Mouse (Mus musculus): ENCODE data around the gene Polr3a.

Polr3a gene

GRCm38 (mm10) chr14:24486773-24487227 lies at the start of gene Polr3a, which contains the start of gene Rps24:
Polr3a (minus strand) TSS chr14:24487058.
Rps24 (plus strand) TSS chr14:24487125.
- peak; percentile 91 for DNase-seq (ENCODE audit: low spot score)

DNA sequence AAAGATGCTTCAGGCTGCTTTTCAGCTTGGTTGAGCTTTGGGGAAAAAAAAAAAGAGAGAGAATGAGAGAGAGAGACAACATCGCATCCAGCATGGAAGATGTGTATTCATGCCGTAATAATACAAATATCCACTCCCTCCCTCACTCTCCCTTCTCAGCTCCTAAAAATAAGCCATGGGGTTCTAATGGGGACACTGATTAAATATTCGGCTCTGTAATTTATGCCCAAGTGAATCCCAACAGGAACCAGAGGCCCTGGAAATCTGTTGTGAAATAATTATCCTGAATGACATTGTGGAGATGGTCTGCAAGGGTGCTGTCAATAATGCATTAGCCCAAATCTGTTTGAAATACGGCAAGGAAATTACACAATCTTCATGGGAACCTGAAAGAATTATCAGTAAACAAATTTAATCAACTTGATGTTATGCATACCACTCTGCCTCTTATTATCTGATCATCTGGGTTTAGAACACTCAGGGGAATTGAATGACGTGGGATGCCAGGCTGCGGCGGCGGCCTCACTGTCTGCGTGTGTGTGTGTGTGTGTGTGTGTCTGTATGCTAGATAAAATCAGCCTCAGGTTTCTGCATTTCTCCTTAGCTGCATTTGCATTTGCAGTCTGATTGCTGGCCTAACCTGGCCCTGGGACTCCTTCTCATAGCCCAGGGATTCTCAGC lies 48.1 kb upstream of the Polr3a start:
- DNase-seq (ENCODE audit: low spot score), result no peak

DNA sequence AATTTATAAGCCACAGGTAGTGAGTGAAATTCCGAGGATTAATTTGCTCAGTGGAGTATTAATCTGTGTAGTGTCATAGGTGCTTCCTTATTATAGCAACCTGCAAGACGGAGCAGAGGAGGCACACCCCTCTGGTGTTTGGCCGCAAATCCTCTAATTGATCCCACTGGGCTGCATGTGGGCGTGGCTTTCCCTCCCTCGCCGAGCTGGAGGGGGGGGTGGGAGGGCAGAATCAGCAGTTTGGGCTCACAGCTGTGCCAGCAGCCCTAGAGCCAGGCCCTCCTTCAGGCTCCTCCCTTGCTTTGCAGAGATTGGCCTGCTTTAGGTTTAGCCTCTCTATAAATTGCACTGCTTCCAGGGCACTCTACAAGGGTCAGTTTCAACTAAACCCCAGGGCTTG lies 43.4 kb upstream of the Polr3a start:
- DNase-seq (ENCODE audit: low spot score), result no peak

- DNase-seq (ENCODE audit: low spot score), result no peak
Measured at GRCm38 (mm10) chr14:24526440-24526839, 39.6 kb upstream of the Polr3a start.

DNA sequence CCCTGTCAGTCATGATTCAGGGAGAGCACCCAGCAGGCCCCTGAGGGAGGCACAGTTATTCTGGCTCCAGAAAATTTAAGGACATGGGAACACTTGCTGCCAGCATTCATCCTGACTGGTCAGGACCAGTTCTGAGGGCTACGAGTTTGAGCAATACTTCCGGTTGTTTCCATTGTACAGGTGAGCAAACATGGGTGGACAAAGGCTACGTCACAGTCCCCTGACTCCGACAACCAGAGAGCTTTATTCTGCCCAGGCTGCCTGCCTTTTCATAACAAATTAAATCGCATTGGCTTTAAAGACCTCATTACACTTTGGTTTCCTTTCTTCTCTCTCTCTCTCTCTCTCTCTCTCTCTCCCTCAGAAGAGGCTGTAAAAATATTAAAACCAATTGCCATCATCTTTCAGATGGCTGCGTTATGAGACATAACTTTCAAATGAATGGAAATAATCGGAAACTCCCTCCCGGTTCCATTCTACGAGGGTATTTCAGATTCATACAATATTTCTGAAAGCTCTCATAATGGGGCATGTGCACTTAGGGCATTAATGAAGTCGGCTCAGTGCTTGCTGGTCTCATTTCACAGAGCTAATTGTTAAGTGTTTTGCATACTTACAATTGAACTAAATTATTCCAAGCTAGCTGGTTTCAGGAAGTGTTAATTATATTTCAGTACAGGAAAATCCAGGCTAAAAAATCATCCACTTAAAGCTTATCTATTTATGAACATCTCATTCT lies 39.0 kb upstream of the Polr3a start:
- no peak for DNase-seq (ENCODE audit: low spot score)

GRCm38 (mm10) chr14:24525137-24525536 lies 38.3 kb upstream of the Polr3a start:
- no peak for DNase-seq (ENCODE audit: low spot score)

- DNase-seq (ENCODE audit: low spot score), result no peak
Measured at GRCm38 (mm10) chr14:24521597-24521996, 34.7 kb upstream of the Polr3a start.

DNA sequence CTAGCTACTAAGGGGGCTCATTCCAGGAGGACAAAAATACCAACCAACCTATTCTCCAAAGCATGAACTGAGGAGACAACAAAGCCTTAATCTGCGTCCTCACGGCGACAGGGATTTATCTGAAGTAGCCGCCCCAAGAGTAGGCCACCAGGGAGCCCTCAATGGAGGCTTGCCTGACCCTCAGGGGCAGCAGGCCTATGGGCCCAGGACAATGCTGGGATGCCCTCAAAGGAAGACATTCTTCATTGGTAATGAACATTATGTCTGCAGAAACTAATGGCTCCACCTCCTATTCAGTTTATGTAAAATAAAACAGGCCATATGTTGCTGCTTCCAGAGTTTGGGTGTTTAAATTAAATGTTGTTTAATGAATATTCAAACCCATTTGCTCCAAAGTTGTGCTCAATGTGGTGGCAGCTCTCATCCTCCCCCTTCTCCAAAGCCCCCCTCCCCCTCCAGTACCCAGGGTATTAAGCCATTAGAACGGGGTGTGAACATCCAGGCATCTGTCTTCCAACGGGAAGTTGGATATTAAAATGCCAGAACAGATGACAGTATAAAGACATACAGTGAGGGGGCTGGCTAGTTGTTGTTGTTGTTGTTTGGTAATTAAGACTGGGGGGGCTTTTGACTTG lies 25.8 kb upstream of the Polr3a start:
- no peak for DNase-seq (ENCODE audit: low spot score)

DNA sequence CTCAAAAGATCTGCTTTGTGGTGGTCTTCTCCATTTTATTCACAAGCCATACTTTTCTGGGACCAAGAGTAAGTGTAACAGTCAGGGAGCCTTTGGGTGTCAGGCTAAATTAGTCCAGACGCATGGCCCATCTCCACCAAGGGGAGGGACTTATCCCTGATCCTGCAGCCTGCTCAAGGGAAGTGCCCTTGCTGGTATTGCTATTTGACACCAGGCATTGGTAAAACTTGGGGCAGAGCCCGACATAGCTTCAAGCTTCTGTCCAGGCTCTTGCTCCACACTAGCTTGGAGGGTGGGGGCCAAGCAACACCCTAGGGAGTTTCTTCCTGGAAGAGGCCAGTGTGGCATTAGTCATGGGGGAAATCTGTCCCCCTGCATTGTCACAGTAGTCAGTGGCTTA lies 23.8 kb upstream of the Polr3a start:
- no peak for DNase-seq (ENCODE audit: low spot score)

GRCm38 (mm10) chr14:24510218-24510617 lies 23.4 kb upstream of the Polr3a start:
- no peak for DNase-seq (ENCODE audit: low spot score)

GRCm38 (mm10) chr14:24509557-24509956 lies 22.7 kb upstream of the Polr3a start:
- DNase-seq (ENCODE audit: low spot score), result no peak

DNA sequence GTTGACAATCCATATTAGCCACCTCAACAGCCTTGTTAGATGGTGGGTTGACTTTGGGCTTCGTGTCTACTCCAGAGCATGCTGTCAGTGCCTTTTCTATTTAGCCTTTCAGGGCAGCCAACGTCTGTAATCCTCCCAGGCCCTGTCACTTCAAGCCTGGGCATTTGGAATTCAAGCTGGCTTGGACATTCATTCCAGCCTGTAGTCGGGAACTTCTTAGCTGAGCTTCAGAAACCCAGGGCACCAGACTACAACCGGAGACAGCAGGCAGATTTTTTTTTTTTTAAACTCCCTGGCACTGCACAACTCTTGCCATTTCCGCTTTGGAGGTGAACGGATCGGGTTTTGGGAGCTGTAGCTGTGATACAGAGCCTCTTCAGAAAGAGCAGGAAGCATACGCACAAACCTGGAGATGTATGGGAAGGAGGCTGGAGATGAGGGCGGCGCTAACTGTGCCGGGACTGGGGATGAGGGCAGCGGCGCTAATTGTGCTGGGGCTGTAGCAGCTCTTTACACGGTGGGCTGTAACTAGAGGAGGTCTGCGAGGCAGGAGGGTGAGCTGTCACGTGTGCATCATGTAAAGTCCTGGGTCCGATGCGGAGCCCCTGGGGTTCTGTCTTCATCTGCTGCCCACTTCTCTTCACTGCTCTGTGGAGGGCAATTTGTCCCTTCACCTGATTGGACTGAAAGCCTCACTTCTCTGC lies 21.4 kb upstream of the Polr3a start:
- no peak for DNase-seq (ENCODE audit: low spot score)

GRCm38 (mm10) chr14:24507452-24508069 lies 20.7 kb upstream of the Polr3a start:
- DNase-seq (ENCODE audit: low spot score), result no peak

DNA sequence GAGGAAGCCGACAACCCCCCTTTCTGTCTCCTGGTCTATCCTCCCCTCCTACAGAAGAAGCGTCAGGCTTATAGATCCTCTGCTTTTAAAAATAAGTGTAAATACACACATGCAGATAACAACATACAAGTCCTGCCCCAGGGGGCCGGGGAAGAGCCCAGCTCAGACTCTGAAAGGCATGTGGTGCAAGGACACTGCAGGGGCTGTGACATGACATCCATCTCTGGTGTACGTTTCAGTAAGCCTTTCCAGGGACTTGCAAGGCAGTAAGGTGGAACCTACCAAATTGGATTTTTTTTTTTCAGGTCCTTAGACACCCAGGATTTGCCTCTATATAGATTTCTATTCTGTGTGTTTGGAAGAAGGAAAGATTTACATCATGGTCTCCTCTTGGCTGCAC lies 14.4 kb upstream of the Polr3a start:
- DNase-seq (ENCODE audit: low spot score), result no peak

DNA sequence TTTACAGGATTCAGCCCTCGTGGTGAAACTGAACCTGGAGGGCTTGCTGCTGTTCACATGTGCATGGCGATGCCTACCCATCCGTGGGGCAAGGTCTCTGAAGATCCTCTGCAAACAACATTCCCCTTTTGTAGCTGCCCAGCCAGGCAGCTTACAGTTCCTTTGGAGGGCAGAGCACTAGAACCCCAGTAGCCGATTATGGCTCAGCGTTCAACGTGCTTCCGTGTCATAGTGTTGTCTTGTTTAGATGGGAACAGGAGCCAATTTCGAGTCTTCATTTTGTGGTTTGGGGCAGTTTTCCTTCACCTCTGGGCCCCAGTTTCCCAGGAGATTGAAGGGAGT lies 14.0 kb upstream of the Polr3a start:
- DNase-seq (ENCODE audit: low spot score), result no peak

DNA sequence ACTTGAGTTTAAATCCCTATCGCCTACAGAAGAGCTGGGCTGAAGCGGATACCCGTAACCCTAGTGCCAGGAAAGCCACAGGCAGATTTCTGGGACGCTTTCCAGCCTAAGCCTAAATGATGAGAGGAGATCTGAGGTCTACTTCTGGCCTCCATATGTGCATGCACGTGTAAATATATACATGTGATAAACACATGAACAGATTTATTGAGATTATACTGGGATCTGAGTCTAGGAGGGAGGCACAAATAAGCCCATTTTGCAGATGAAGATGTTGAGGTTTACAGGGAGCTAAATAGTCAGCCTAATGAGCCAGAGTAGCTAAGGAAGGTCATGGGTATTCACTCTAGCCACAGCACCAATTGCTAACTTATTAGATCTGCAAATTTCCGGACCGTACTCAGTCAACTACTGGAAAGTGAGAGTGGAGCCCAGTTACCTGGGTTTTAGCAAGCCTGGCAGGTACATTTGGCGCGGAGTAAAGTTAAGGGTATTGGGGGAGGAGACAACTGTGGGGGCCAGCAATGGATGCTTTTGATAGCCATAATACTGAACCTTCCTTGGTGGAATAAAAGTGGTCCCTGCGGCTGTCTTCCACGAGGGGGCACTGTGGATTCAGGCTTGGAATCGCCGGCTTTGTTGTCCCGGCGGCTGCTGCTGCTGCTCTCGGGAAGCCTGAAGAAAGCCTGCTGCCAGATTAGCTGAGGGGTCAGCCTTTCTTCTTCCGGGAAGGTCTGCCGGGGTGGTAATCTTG lies 13.4 kb upstream of the Polr3a start:
- peak; percentile 92 for DNase-seq (ENCODE audit: low spot score)

- no peak for DNase-seq (ENCODE audit: low spot score)
Measured at GRCm38 (mm10) chr14:24499478-24499877, 12.6 kb upstream of the Polr3a start.

GRCm38 (mm10) chr14:24498561-24499255 lies 11.8 kb upstream of the Polr3a start:
- DNase-seq (ENCODE audit: low spot score), result no peak

DNA sequence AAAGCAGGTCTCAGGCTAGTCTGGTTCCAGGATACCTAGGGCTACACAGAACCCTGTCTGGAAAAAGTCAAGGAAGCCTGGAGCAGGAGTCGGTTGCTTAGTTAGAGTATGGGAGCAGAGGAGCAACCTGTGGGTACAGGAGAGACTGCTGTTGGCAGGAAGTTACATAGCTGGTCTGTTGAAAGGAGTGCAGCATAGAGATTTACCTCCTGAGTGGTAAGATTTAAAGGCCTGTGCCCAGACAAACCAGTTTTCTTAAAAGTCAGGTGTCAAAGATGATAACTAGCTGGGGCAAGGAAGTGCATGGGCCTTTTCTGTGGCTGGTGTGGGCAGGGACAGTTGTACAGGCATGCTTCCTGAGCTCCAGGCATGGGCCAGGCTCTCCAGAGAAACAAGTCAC lies 10.6 kb upstream of the Polr3a start:
- DNase-seq (ENCODE audit: low spot score), result no peak

DNA sequence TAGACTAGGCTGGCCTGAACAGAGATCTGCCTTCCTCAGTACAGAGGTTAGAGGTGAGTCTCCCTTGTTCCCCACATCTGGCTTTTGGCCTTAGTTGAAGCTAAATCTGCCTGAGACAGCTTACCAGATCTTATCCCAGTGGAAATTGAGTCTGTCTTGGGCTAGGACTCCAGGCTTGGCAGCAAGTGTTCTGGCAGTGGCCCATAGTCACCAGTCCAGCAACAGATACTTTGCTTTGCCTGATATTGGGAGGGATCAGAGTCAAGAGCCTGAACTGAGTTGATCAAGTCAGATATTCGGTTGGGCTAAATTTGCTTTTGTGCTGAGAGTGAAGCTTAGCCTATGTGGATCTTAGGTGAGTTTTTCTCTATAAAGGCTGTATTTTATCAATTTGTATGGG lies 9.6 kb upstream of the Polr3a start:
- no peak for DNase-seq (ENCODE audit: low spot score)

DNA sequence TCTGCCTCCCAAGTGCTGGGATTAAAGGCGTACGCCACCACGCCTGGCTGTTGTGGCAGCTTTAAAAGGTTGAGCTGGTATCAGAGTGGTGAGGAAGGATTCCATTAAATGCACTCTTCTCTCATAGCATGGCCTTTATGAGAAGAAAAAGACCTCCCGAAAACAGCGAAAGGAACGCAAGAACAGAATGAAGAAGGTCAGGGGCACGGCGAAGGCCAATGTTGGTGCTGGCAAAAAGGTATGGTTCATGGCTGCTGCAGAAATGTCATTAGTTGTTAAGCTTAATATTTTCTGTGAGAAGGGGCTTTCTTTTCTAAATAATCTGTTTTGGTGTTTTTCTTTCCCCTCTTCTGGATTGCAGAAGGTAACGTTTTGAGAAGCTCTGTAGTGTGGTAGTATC lies 6.4 kb upstream of the Polr3a start:
- DNase-seq (ENCODE audit: low spot score), result no peak
